Mouse (Mus musculus) embryonic facial prominence, embryonic 15.5 days (tissue): Measurements from ENCODE around the gene Tspyl2. TPM values are rescaled to one million over a fixed set of nuclear protein-coding genes. Genes with fewer than 3 reads are reported as not detected.
"Not testable (repeated sequence)": the region's sequence is repeated elsewhere in the genome, so short reads cannot be mapped to it uniquely, and the experiment has no call there.

Experiments
- ATAC-seq: fragments of 200-750 bp; cut with Nextera tagmentation; 2 replicates; pipeline ENCODE4 v1.8.0; 2017; ENCODE audit warnings: low read depth, moderate TSS enrichment; ENCODE audit not compliant: insufficient number of reproducible peaks, low FRiP score, low TSS enrichment
- H3K27ac ChIP-seq: fragments of 300-500 bp; sonication (generic); replicated peaks from 2 replicates; pipeline ENCODE4 v1.5.1; 2015; ENCODE audit warnings: mild to moderate bottlenecking, inconsistent platforms
- H3K27me3 ChIP-seq: fragments of 300-500 bp; sonication (generic); 2 replicates; pipeline ENCODE4 v1.6.1; 2015; ENCODE audit warnings: inconsistent platforms
- H3K36me3 ChIP-seq: fragments of 300-500 bp; sonication (generic); 2 replicates; pipeline ENCODE4 v1.6.1; 2015; ENCODE audit warnings: mild to moderate bottlenecking, inconsistent platforms
- H3K4me1 ChIP-seq: fragments of 300-500 bp; sonication (generic); 2 replicates; pipeline ENCODE4 v1.6.1; 2015; ENCODE audit warnings: inconsistent platforms
- H3K4me2 ChIP-seq: fragments of 300-500 bp; sonication (generic); replicated peaks from 2 replicates; pipeline ENCODE4 v1.6.1; 2015; ENCODE audit warnings: mild to moderate bottlenecking, inconsistent platforms
- H3K4me3 ChIP-seq: fragments of 300-500 bp; sonication (generic); replicated peaks from 2 replicates; pipeline ENCODE4 v1.5.1; 2015; ENCODE audit warnings: mild to moderate bottlenecking, inconsistent platforms
- H3K9ac ChIP-seq: fragments of 300-500 bp; sonication (generic); 2 replicates; pipeline ENCODE4 v1.6.1; 2015; ENCODE audit warnings: inconsistent platforms
- H3K9me3 ChIP-seq: fragments of 300-500 bp; sonication (generic); replicated peaks from 2 replicates; pipeline ENCODE4 v1.6.1; 2016; ENCODE audit warnings: inconsistent platforms
- WGBS: fragments of 180-500 bp; shearing (Covaris S2); methylation state at CpG from one replicate; pipeline ENCODE4 v1.1.7; 2015; 5-methylcytosine and 5-hydroxymethylcytosine counted together
- polyA plus RNA-seq: library from polyadenylated mRNA; unstranded; fragments of >200 nt; fragmentation: Nextera tagmentation; extraction: Ambion mirVana; gene quantifications from 2 replicates; pipeline ENCODE4 v1.2.1, GENCODE M21; 2015

The Tspyl2 gene
- polyA plus RNA-seq, 1 experiment from 2014 or later = 42.8 TPM

DNA sequence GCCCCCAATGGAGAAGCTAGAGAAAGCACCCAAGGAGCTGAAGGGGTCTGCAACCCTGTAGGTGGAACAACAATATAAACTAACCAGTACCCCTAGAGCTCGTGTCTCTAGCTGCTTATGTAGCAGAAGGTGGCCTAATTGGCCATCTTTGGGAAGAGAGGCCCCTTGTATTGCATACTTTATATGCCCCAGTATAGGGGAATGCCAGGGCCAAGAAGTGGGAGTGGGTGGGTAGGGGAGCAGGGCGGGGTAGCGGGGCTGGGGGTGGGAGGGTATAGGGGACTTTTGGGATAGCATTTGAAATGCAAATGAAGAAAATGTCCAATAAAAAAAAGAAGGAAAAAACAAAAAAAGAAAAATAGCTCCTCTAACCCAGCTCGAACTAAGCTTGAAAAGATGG is 6.1 kb downstream of the Tspyl2 start:
- Histone ChIP-seq H3K4me3 (peak overlapping the region; percentile 35), H3K4me2 (peak overlapping the region; percentile 44)
- not testable (repeated sequence) for H3K9ac ChIP-seq, H3K27me3 ChIP-seq, H3K9me3 ChIP-seq, H3K27ac ChIP-seq, H3K36me3 ChIP-seq, H3K4me1 ChIP-seq, ATAC-seq
- WGBS = 46% methylated on average over 4 of the region's 4 CpGs

- H3K36me3 ChIP-seq, H3K4me3 ChIP-seq, H3K27ac ChIP-seq, H3K9me3 ChIP-seq, H3K4me2 ChIP-seq, ATAC-seq, H3K27me3 ChIP-seq, H3K4me1 ChIP-seq, H3K9ac ChIP-seq: not testable (repeated sequence)
These were observed 12.8 kb downstream of the Tspyl2 start for GRCm38 (mm10) chrX:152329400-152329799.

- 21% methylated on average over 8 of the region's 8 CpGs for WGBS
- H3K9ac ChIP-seq = no peak overlapping the region
- H3K4me1 ChIP-seq = no peaks in the 10 kb centered on the region
- no peaks in the 10 kb centered on the region for H3K9me3 ChIP-seq
- H3K27me3 ChIP-seq = peaks cover 12% of the 10 kb centered on the region; the same call in 1 of the 2 replicates
- H3K36me3 ChIP-seq = no peaks in the 10 kb centered on the region
- H3K4me2 ChIP-seq = peak overlapping the region; percentile 53
- peak; percentile 51 for ATAC-seq
- peak overlapping the region; percentile 57 for H3K4me3 ChIP-seq
- no peak overlapping the region for H3K27ac ChIP-seq
These were observed 14.6 kb downstream of the Tspyl2 start for GRCm38 (mm10) chrX:152327689-152328052.

DNA sequence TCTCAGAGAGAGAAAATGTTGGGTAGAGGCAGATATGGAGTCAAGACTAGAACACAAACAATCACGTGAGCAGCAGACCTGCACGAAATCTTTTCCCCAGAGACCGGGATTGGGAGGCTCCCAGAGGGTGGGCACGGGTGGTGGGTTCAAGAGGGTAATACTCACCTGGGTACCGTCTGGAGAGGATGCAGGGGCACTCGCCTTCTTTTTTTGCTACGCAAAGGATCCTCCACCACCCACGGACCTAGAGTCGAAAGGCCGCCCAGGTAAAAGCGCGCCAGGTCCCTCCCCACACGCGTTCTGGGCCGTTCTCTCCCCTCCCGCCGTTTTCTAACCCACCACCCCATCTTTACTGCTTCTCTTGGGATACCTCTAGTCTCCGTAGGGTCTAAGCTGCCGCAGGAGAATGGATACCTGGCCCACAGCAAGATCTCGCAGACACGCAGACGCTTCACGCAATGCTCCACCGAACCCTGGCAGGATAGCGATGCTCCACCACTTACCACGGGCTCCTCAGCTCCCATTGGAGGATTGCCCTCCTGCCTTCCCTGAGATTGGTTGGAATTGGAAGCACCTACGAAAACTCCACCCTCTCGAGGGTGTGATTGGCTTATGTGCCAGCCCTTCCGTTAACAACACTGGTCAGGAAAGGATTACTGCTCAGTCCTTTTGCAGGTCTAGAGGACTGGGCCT is 15.1 kb downstream of the Tspyl2 start, which contains the start of gene Kantr:
Gene Kantr (minus strand): TSS at position 500 of the 693 bp plus-strand sequence.
- peak; percentile 97 for ATAC-seq
- Histone ChIP-seq H3K9ac (peak within 1 kb of the TSS; percentile 40; the same call in 1 of the 2 replicates), H3K4me1 (no peaks in the 10 kb centered on the region), H3K4me3 (peak within 1 kb of the TSS; percentile 57), H3K4me2 (peak within 1 kb of the TSS; percentile 53), H3K36me3 (no peaks in the 10 kb centered on the region), H3K27ac (no peak within 1 kb of the TSS), H3K9me3 (no peaks in the 10 kb centered on the region), H3K27me3 (peaks cover 12% of the 10 kb centered on the region; the same call in 1 of the 2 replicates)
- WGBS = 16% methylated on average over 29 of the region's 29 CpGs

- Histone ChIP-seq H3K4me2 (no peak overlapping the region), H3K9me3 (no peaks in the 10 kb centered on the region), H3K4me1 (no peaks in the 10 kb centered on the region), H3K27me3 (peaks cover 10% of the 10 kb centered on the region; the same call in 1 of the 2 replicates), H3K27ac (no peak overlapping the region), H3K36me3 (no peaks in the 10 kb centered on the region), H3K4me3 (no peak overlapping the region), H3K9ac (no peak overlapping the region)
- ATAC-seq = no peak
- 96% methylated on average over 1 of the region's 1 CpGs for WGBS
These were observed 18.6 kb downstream of the Tspyl2 start for GRCm38 (mm10) chrX:152323584-152323983.

DNA sequence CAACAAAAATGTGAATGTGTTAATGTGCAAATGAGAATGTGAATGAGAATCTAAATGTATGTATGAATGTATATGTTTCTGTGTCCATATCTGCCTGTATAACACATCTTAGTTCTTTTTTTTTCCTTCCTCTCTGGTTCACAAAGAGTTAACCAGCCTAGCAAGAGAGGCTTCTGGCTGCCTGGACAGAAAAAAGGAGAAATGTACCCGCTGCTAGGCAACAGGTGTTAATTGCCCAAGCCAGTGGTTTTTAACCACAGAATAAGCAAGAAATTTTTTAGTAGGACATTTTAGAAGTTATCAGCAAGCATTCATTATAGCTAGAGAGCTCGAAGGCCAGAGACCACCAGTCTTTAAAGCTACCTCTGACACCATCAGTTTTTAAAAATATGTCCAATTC is 19.4 kb downstream of the Tspyl2 start:
- H3K4me1 ChIP-seq = no peaks in the 10 kb centered on the region
- H3K9ac ChIP-seq = no peak overlapping the region
- peaks cover 9% of the 10 kb centered on the region; the same call in 1 of the 2 replicates for H3K27me3 ChIP-seq
- ATAC-seq = no peak
- no peak overlapping the region for H3K27ac ChIP-seq
- H3K9me3 ChIP-seq = no peaks in the 10 kb centered on the region
- no peak overlapping the region for H3K4me2 ChIP-seq
- H3K36me3 ChIP-seq = no peaks in the 10 kb centered on the region
- no peak overlapping the region for H3K4me3 ChIP-seq
- WGBS = 35% methylated on average over 2 of the region's 2 CpGs

DNA sequence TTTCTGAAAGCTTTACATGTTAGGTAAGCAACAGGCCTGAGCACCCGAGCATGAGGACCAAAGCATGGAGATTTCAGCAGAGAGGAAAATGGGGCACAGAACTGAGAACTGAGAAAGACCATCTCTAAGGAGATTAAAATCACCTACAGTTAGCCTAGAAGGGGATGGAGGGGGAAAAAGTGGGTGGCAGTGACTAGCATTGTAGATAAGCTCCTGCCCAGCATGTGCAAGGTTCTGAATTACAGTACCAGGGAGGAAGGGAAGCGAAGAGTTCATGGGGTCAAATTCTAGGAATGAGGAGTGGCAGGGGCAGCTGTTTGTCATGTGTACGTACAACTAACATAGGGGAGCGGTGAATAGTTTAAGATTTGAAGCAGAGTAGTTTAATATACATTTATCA is 21.7 kb downstream of the Tspyl2 start:
- 80% methylated on average over 4 of the region's 4 CpGs for WGBS
- no peaks in the 10 kb centered on the region for H3K36me3 ChIP-seq

GRCm38 (mm10) chrX:152307942-152308341 is 34.3 kb downstream of the Tspyl2 start:
- Histone ChIP-seq H3K4me1 (no peaks in the 10 kb centered on the region), H3K4me2 (no peak overlapping the region), H3K9ac (no peak overlapping the region), H3K4me3 (no peak overlapping the region), H3K36me3 (no peaks in the 10 kb centered on the region), H3K27ac (no peak overlapping the region), H3K27me3 (no peaks in the 10 kb centered on the region; the same call in 1 of the 2 replicates), H3K9me3 (no peaks in the 10 kb centered on the region)
- no peak for ATAC-seq
- 50% methylated on average over 2 of the region's 2 CpGs for WGBS

More for the DNA sequence above, 21.7 kb downstream of the Tspyl2 start:
- no peak overlapping the region for H3K27ac ChIP-seq
- peaks cover 8% of the 10 kb centered on the region; the same call in 1 of the 2 replicates for H3K27me3 ChIP-seq
- no peak overlapping the region for H3K4me3 ChIP-seq
- H3K4me2 ChIP-seq = no peak overlapping the region
- H3K9ac ChIP-seq = no peak overlapping the region
- ATAC-seq = no peak
- H3K9me3 ChIP-seq = no peaks in the 10 kb centered on the region
- H3K4me1 ChIP-seq = no peaks in the 10 kb centered on the region

- Histone ChIP-seq H3K9ac (no peak overlapping the region), H3K9me3 (no peaks in the 10 kb centered on the region), H3K4me2 (no peak overlapping the region), H3K27me3 (no peaks in the 10 kb centered on the region; the same call in 1 of the 2 replicates), H3K4me3 (no peak overlapping the region), H3K36me3 (no peaks in the 10 kb centered on the region), H3K4me1 (no peaks in the 10 kb centered on the region), H3K27ac (no peak overlapping the region)
- ATAC-seq = no peak
These were observed 34.9 kb downstream of the Tspyl2 start for GRCm38 (mm10) chrX:152307371-152307770.

DNA sequence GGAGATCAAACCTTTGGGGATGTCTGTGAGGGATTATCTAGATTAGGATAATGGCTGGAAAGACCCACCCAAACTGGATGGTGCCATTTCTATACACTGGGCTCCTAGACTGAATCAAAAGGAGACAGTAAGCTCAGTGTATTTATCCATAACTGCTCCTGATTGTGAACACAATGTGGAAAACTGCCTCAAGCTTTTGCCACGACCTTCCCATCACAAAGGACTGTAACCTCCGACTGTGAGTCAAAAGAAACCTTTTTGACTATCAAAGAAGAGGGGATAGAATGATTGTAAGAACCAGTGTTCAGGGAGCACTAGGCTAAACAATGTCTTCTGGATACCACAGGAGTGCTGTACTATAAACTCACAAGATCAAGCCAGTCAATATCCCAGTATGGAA is 36.0 kb downstream of the Tspyl2 start:
- no peaks in the 10 kb centered on the region for H3K4me1 ChIP-seq
- no peak overlapping the region for H3K9ac ChIP-seq
- no peaks in the 10 kb centered on the region; the same call in 1 of the 2 replicates for H3K27me3 ChIP-seq
- no peak overlapping the region for H3K27ac ChIP-seq
- H3K4me3 ChIP-seq = no peak overlapping the region
- H3K36me3 ChIP-seq = no peaks in the 10 kb centered on the region
- no peak overlapping the region for H3K4me2 ChIP-seq
- WGBS = 77% methylated on average over 2 of the region's 2 CpGs
- no peaks in the 10 kb centered on the region for H3K9me3 ChIP-seq
- no peak for ATAC-seq

- H3K27ac ChIP-seq = not testable (repeated sequence)
- 69% methylated on average over 1 of the region's 1 CpGs for WGBS
These were observed 55.2 kb downstream of the Tspyl2 start for GRCm38 (mm10) chrX:152287026-152287425.

More at GRCm38 (mm10) chrX:152287026-152287425, 55.2 kb downstream of the Tspyl2 start:
- H3K4me1 ChIP-seq, H3K27me3 ChIP-seq, H3K4me3 ChIP-seq, H3K36me3 ChIP-seq, H3K9ac ChIP-seq, H3K9me3 ChIP-seq, ATAC-seq, H3K4me2 ChIP-seq: not testable (repeated sequence)
